Mouse (Mus musculus) brain, embryonic 14.5 days (tissue): ENCODE data around the gene Ptrh2.
A peak's percentile ranks its signal among the peaks of the same experiment; 100 is the strongest.

ENCODE experiments used
- CTCF ChIP-seq: fragments of 200-500 bp; IDR thresholded peaks from 2 replicates; pipeline ENCODE4 v1.5.1; 2012; ENCODE audit warnings: inconsistent platforms, mild to moderate bottlenecking, moderate library complexity, borderline replicate concordance; ENCODE audit not compliant: insufficient read depth, insufficient read length; ENCODE audit errors: extremely low read depth
- POLR2A ChIP-seq: fragments of 200-500 bp; IDR thresholded peaks from 2 replicates; pipeline ENCODE4 v1.6.1; 2012; ENCODE audit warnings: mild to moderate bottlenecking, inconsistent platforms, borderline replicate concordance; ENCODE audit not compliant: poor library complexity, insufficient read depth, insufficient read length, severe bottlenecking; ENCODE audit errors: extremely low read depth

DNA sequence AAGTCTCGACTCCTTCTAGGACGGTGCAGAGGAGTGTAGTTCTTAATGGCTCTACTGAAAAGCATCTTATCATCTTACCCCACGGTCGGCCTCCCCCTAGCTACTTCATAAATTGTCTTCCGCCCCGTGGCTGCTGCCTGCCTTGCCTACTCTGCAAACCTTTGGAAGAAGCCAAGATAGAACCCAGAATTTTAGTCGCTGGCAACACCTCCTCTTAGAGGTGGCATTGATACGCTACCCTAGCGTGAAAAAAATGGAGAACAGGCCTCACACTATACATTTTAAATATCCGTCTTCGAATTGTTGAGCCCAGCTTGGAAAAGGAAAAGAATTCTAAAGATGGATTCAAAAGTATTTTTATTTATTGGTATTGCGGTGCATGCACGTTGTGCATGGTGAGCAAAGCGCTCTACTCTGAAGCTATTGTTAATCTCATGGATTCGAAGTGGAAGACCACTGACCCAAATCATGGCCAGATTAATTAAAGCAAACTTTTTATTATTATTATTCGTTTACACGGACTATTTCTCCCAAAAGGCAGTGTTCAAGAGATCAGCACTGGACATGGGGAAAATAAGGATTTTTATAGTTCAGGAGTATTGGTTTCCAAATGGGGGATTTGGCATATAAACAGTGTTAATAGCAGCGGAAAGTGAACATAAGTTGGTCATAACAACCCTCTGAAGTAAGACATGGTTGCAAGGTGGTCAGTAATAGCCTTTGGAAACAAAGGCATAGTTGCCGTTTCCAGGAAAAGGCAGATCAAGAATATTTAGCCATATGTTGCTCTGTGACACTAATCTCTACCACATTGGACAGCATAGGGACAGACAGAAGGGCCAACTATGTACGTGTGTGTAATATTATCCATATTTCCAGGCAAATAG is 584 bp downstream of the Ptrh2 start:
- TF ChIP-seq POLR2A (peak; percentile 43; the same call in 1 of the 2 replicates), CTCF (no peak)
